Comparison of ENCODE assay signal across 11 mouse cellular contexts in the genomic region with DNA sequence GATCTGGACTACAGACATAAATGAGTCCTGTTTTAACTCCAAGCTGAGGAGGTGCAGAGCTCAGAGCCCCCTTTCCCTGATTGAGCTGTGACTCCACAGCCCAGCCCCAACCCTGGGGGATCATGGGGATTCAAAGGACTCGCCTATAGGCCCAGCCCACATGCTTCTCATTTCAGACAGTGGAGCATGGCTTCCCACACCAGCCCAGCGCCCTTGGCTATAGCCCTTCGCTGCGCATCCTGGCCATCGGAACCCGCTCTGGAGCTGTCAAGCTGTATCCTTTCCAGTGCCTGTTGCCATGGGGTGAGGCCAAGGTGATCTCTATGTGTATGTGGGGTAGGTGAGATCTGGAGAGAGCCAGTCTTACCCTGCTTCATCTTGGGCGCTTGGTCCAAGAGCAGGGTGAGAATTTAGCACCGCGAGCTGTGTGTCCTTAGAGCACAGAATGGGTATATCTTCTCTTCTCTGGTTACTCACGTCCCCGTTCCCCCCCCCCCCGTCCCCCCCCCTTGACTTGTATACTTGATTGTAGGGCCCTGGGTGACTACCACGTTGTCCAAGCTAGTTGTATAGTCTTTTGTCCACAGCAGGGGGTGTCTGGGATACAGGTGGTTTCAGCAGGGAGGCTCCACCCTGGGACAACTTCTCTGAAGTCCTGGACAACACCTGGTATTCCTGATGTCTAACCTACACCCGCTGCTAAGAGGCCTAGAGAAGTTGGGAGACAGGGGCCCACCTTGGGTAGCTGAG. TPM values are rescaled to one million over a fixed set of nuclear protein-coding genes. Genes with fewer than 3 reads are reported as not detected.
DNase-seq lines count a peak whose midpoint lies in the region; ATAC-seq and TF ChIP-seq lines count a peak whose summit lies in the region.
"Had no signal": no experiment of that assay in that cellular context is flagged by ENCODE, and none has a peak within 500 bp of the region (broad histone marks: within the 10 kb centered on the region; RNA-seq: fewer than 3 reads in every experiment).

No protein-coding gene starts in this region.

- no peak for TF ChIP-seq EP300 in stomach, postnatal 0 days (optimal IDR thresholded peaks at IDR 0.05)

- peak overlapping the region; percentile 45; the same call in 1 of the 2 replicates for H3K4me2 ChIP-seq in heart, embryonic 14.5 days (ENCODE audit: low read length)
- no peak overlapping the region for H3K4me2 ChIP-seq in lung, embryonic 15.5 days
- H3K4me2 ChIP-seq in kidney, embryonic 16.5 days (replicated peaks; ENCODE audit: low read depth, low read length): peak overlapping the region; percentile 21; the same call in 1 of the 2 replicates
- H3K4me2 ChIP-seq in stomach, postnatal 0 days (replicated peaks; ENCODE audit: low read depth): no peak overlapping the region

- peak overlapping the region; percentile 54; the same call in 1 of the 2 replicates for H3K9ac ChIP-seq in heart, embryonic 14.5 days (ENCODE audit: low read length)
- no peak overlapping the region for H3K9ac ChIP-seq in lung, embryonic 15.5 days
- no peak overlapping the region for H3K9ac ChIP-seq in kidney, embryonic 16.5 days (replicated peaks; ENCODE audit: low read length)
- H3K9ac ChIP-seq in stomach, postnatal 0 days (ENCODE audit: low read length): peak overlapping the region; percentile 23; the same call in 1 of the 2 replicates

- intact Hi-C loops in heart, postnatal 10 days (cut with DNase I): no loop called here

- ATAC-seq in heart, embryonic 14.5 days (ENCODE audit: insufficient number of reproducible peaks, insufficient read depth, low FRiP score, low read depth): no peak
- ATAC-seq in lung, embryonic 15.5 days (ENCODE audit: borderline replicate concordance, extremely low read depth, low FRiP score, low TSS enrichment): no peak
- 0 out of 2 replicates have a peak, but pooled peaks have one; percentile 7 for ATAC-seq in kidney, embryonic 16.5 days (ENCODE audit: low FRiP score, low TSS enrichment)
- no peak for ATAC-seq in stomach, postnatal 0 days (ENCODE audit: low FRiP score, low TSS enrichment)

- DNase-seq in heart, postnatal 10 days: no peak
- DNase-seq in lung, postnatal 10 days: no peak
- no peak for DNase-seq in stomach, postnatal 0 days (ENCODE audit: low spot score)
- DNase-seq in thymus, postnatal 36 days: no peak
- no peak for DNase-seq in layer of hippocampus, postnatal 36 days
- DNase-seq: cerebellum, adult 11 months; thymus, adult 18-20 months had no signal

- H3K4me1 ChIP-seq in heart, embryonic 14.5 days (ENCODE audit: control insufficient read depth in 2 of 2, insufficient read depth in 2 of 2, low read length in 2 of 2): peaks cover 46 to 51% of the 10 kb centered on the region in 2 experiments
- peaks cover 51% of the 10 kb centered on the region for H3K4me1 ChIP-seq in lung, embryonic 15.5 days
- H3K4me1 ChIP-seq in kidney, embryonic 16.5 days (ENCODE audit: insufficient read depth, low read length): peaks cover 59% of the 10 kb centered on the region
- H3K4me1 ChIP-seq in stomach, postnatal 0 days (replicated peaks; ENCODE audit: control insufficient read depth, insufficient read depth): peaks cover 2% of the 10 kb centered on the region; the same call in 1 of the 2 replicates

- TF ChIP-seq CTCF in stomach, postnatal 0 days (IDR thresholded peaks at IDR 0.05; ENCODE audit: low read depth): no peak

- no peak overlapping the region for H3K4me3 ChIP-seq in heart, embryonic 14.5 days (ENCODE audit: control insufficient read depth in 1 of 2, insufficient read depth in 1 of 2, low read depth in 1 of 2, low read length in 2 of 2)
- no peak overlapping the region for H3K4me3 ChIP-seq in lung, embryonic 15.5 days
- H3K4me3 ChIP-seq in kidney, embryonic 16.5 days (ENCODE audit: low read length): no peak overlapping the region
- no peak overlapping the region for H3K4me3 ChIP-seq in stomach, postnatal 0 days (ENCODE audit: low read depth, low read length)
- H3K4me3 ChIP-seq: midbrain, embryonic 10.5 days had no signal

- H3K27ac ChIP-seq in heart, embryonic 14.5 days (replicated peaks in 1 of 2; ENCODE audit: control insufficient read depth in 1 of 2, insufficient read depth in 1 of 2, low read depth in 2 of 2, low read length in 2 of 2): peak overlapping the region; percentile 97 to 99
- H3K27ac ChIP-seq in lung, embryonic 15.5 days: peak overlapping the region; percentile 92
- H3K27ac ChIP-seq in kidney, embryonic 16.5 days (ENCODE audit: low read length): peak overlapping the region; percentile 86
- H3K27ac ChIP-seq in stomach, postnatal 0 days (replicated peaks): peak overlapping the region; percentile 88

- peaks cover 5% of the 10 kb centered on the region; the same call in 1 of the 2 replicates for H3K9me3 ChIP-seq in heart, embryonic 14.5 days (ENCODE audit: control insufficient read depth, low read length)
- 0 out of 2 replicates have a peak, but pooled peaks cover 4% of the 10 kb centered on the region for H3K9me3 ChIP-seq in lung, embryonic 15.5 days
- H3K9me3 ChIP-seq in kidney, embryonic 16.5 days (ENCODE audit: low read length): peaks cover 8% of the 10 kb centered on the region; the same call in 1 of the 2 replicates
- H3K9me3 ChIP-seq in stomach, postnatal 0 days (ENCODE audit: control insufficient read depth, low read length): no peaks in the 10 kb centered on the region
- H3K9me3 ChIP-seq: midbrain, embryonic 10.5 days had no signal

- no peaks in the 10 kb centered on the region for H3K27me3 ChIP-seq in heart, embryonic 14.5 days (ENCODE audit: control insufficient read depth, insufficient read depth, low read length)
- H3K27me3 ChIP-seq in lung, embryonic 15.5 days: no peaks in the 10 kb centered on the region
- H3K27me3 ChIP-seq in kidney, embryonic 16.5 days (ENCODE audit: insufficient read depth, low read length): no peaks in the 10 kb centered on the region
- H3K27me3 ChIP-seq in stomach, postnatal 0 days (ENCODE audit: control insufficient read depth, insufficient read depth, low read length): no peaks in the 10 kb centered on the region

- H3K36me3 ChIP-seq in heart, embryonic 14.5 days (ENCODE audit: control insufficient read depth, insufficient read depth, low read length): peaks cover 39% of the 10 kb centered on the region
- peaks cover 29% of the 10 kb centered on the region for H3K36me3 ChIP-seq in lung, embryonic 15.5 days
- peaks cover 33% of the 10 kb centered on the region for H3K36me3 ChIP-seq in kidney, embryonic 16.5 days (ENCODE audit: insufficient read depth, low read length)
- H3K36me3 ChIP-seq in stomach, postnatal 0 days (ENCODE audit: control insufficient read depth, insufficient read depth, low read length): peaks cover 3% of the 10 kb centered on the region; the same call in 1 of the 2 replicates

- WGBS in heart, embryonic 14.5 days: 78% methylated on average over 12 of the region's 14 CpGs
- WGBS in lung, embryonic 15.5 days: 75% methylated on average over 12 of the region's 14 CpGs
- WGBS in kidney, embryonic 16.5 days: 80% methylated on average over 11 of the region's 14 CpGs
- WGBS in stomach, postnatal 0 days: 81% methylated on average over 11 of the region's 14 CpGs

RNA-seq across cellular contexts. Expression of gene Myo15b, which starts 14.9 kb away (rescaled TPM):
- polyA plus RNA-seq in heart, embryonic 14.5 days (2014; fragmentation: Nextera tagmentation; extraction: Ambion mirVana): 0.09 and 0.22 TPM in 2 replicates
- under 1 TPM; 0.17 to 0.22 TPM for total RNA-seq in heart, postnatal 10 days (2021)
- 0.25 and 0.49 TPM in 2 replicates for polyA plus RNA-seq in lung, embryonic 15.5 days (2015; fragmentation: Nextera tagmentation; extraction: Ambion mirVana)
- 12.6 and 14.2 TPM in 2 replicates for polyA plus RNA-seq in kidney, embryonic 16.5 days (2015; fragmentation: Nextera tagmentation; extraction: Ambion mirVana)
- 16.0 and 18.2 TPM in 2 replicates for polyA plus RNA-seq in stomach, postnatal 0 days (2015; fragmentation: Nextera tagmentation; extraction: Ambion mirVana)
- total RNA-seq in layer of hippocampus, postnatal 36 days (2021): under 1 TPM in 1 of 2 experiments, not detected in 1; 0.20 TPM

RNA-seq across cellular contexts. Expression of gene Llgl2, which starts 19.5 kb away (rescaled TPM):
- polyA plus RNA-seq in heart, embryonic 14.5 days (2014; fragmentation: Nextera tagmentation; extraction: Ambion mirVana): 14.5 and 15.5 TPM in 2 replicates
- 10 to 100 TPM; 17.9 to 18.2 TPM for total RNA-seq in heart, postnatal 10 days (2021)
- polyA plus RNA-seq in lung, embryonic 15.5 days (2015; fragmentation: Nextera tagmentation; extraction: Ambion mirVana): 35.1 and 40.1 TPM in 2 replicates
- 58.3 and 64.5 TPM in 2 replicates for polyA plus RNA-seq in kidney, embryonic 16.5 days (2015; fragmentation: Nextera tagmentation; extraction: Ambion mirVana)
- 58.4 and 63.5 TPM in 2 replicates for polyA plus RNA-seq in stomach, postnatal 0 days (2015; fragmentation: Nextera tagmentation; extraction: Ambion mirVana)
- 1 to 10 TPM; 1.2 to 2.4 TPM for total RNA-seq in layer of hippocampus, postnatal 36 days (2021)

RNA-seq across cellular contexts. Expression of gene Tsen54, which starts 28.8 kb away (rescaled TPM):
- 18.9 and 24.2 TPM in 2 replicates for polyA plus RNA-seq in heart, embryonic 14.5 days (2014; fragmentation: Nextera tagmentation; extraction: Ambion mirVana)
- total RNA-seq in heart, postnatal 10 days (2021): 10 to 100 TPM; 10.5 to 15.0 TPM
- 37.3 and 43.0 TPM in 2 replicates for polyA plus RNA-seq in lung, embryonic 15.5 days (2015; fragmentation: Nextera tagmentation; extraction: Ambion mirVana)
- 48.1 and 50.2 TPM in 2 replicates for polyA plus RNA-seq in kidney, embryonic 16.5 days (2015; fragmentation: Nextera tagmentation; extraction: Ambion mirVana)
- polyA plus RNA-seq in stomach, postnatal 0 days (2015; fragmentation: Nextera tagmentation; extraction: Ambion mirVana): 18.8 and 20.1 TPM in 2 replicates
- 10 to 100 TPM; 12.0 to 12.7 TPM for total RNA-seq in layer of hippocampus, postnatal 36 days (2021)

RNA-seq across cellular contexts. Expression of gene Caskin2, which starts 29.9 kb away (rescaled TPM):
- polyA plus RNA-seq in heart, embryonic 14.5 days (2014; fragmentation: Nextera tagmentation; extraction: Ambion mirVana): 21.0 and 21.1 TPM in 2 replicates
- 10 to 100 TPM; 59.4 to 60.9 TPM for total RNA-seq in heart, postnatal 10 days (2021)
- 19.0 and 19.6 TPM in 2 replicates for polyA plus RNA-seq in lung, embryonic 15.5 days (2015; fragmentation: Nextera tagmentation; extraction: Ambion mirVana)
- polyA plus RNA-seq in kidney, embryonic 16.5 days (2015; fragmentation: Nextera tagmentation; extraction: Ambion mirVana): 21.5 and 23.6 TPM in 2 replicates
- polyA plus RNA-seq in stomach, postnatal 0 days (2015; fragmentation: Nextera tagmentation; extraction: Ambion mirVana): 6.6 and 8.6 TPM in 2 replicates
- total RNA-seq in layer of hippocampus, postnatal 36 days (2021): 10 to 100 TPM; 19.5 to 19.6 TPM

RNA-seq across cellular contexts. Expression of gene Smim5, which starts 56.5 kb away (rescaled TPM):
- 48.5 and 51.5 TPM in 2 replicates for polyA plus RNA-seq in heart, embryonic 14.5 days (2014; fragmentation: Nextera tagmentation; extraction: Ambion mirVana)
- 10 to 100 TPM; 28.7 to 43.3 TPM for total RNA-seq in heart, postnatal 10 days (2021)
- polyA plus RNA-seq in lung, embryonic 15.5 days (2015; fragmentation: Nextera tagmentation; extraction: Ambion mirVana): 3.6 and 4.8 TPM in 2 replicates
- polyA plus RNA-seq in kidney, embryonic 16.5 days (2015; fragmentation: Nextera tagmentation; extraction: Ambion mirVana): 4.7 and 5.0 TPM in 2 replicates
- polyA plus RNA-seq in stomach, postnatal 0 days (2015; fragmentation: Nextera tagmentation; extraction: Ambion mirVana): 16.8 and 17.9 TPM in 2 replicates
- total RNA-seq in layer of hippocampus, postnatal 36 days (2021): under 1 TPM in 1 of 2 experiments, not detected in 1; 0.72 TPM

Comparison
In these comparisons a context has a peak if more than half of its experiments do, and no peak if none do; other contexts are left out.
1. H3K4me2 ChIP-seq: peak in heart, embryonic 14.5 days (single experiment) and kidney, embryonic 16.5 days (single experiment); none in lung, embryonic 15.5 days (single experiment) and stomach, postnatal 0 days (single experiment).
2. H3K9ac ChIP-seq: peak in heart, embryonic 14.5 days (single experiment) and stomach, postnatal 0 days (single experiment); none in lung, embryonic 15.5 days (single experiment) and kidney, embryonic 16.5 days (single experiment).
3. Peak in every context shown above with its lines, with median percentiles within 50 percentile points of each other: H3K27ac ChIP-seq.